Mouse (Mus musculus): ENCODE measurements around the gene Osbpl8.

GRCm38 (mm10) chr10:111119756-111120155 is 44.8 kb upstream of the Osbpl8 start:
- TF ChIP-seq CTCF (IDR thresholded peaks at IDR 0.05; ENCODE audit: low read depth, low read length) (no peak), POLR2A (IDR thresholded peaks at IDR 0.05; ENCODE audit: insufficient read depth, low read length) (no peak), EP300 (IDR thresholded peaks at IDR 0.05; ENCODE audit: insufficient read depth, low read depth, low read length) (no peak)
